Mouse (Mus musculus) CD4-positive, CD25-positive, alpha-beta regulatory T cell, adult 4 months (primary cell): ENCODE measurements around the gene Hist1h3e. TPM values are rescaled to one million over a fixed set of nuclear protein-coding genes. Genes with fewer than 3 reads are reported as not detected.
"Not testable (repeated sequence)": the region's sequence is repeated elsewhere in the genome, so short reads cannot be mapped to it uniquely, and the experiment has no call there.

Experiments
- ATAC-seq: one replicate; pipeline ENCODE4 v1.8.0; 2017
- polyA plus RNA-seq, 2 experiments: library from polyadenylated mRNA; unstranded; fragments of 100-300 nt; shearing (Covaris generic); gene quantifications; one replicate each; pipeline ENCODE4 v1.2.1; 2017

The Hist1h3e gene
- polyA plus RNA-seq, 2 experiments from 2014 or later, result 2.2 to 4.1 TPM

- no peak for ATAC-seq
Observed at GRCm38 (mm10) chr13:23582219-23583056, 20.3 kb upstream of the Hist1h3e start.

- ATAC-seq, result peak; percentile 71
Observed at GRCm38 (mm10) chr13:23581408-23582218, 19.4 kb upstream of the Hist1h3e start, which contains the start of gene Hist1h4d. TSS of gene Hist1h4d (plus strand) at chr13:23581598.

GRCm38 (mm10) chr13:23577835-23578234, 15.7 kb upstream of the Hist1h3e start:
- ATAC-seq, result no peak

GRCm38 (mm10) chr13:23576906-23577639, 14.9 kb upstream of the Hist1h3e start:
- no peak for ATAC-seq

GRCm38 (mm10) chr13:23576351-23576881, 14.2 kb upstream of the Hist1h3e start:
- ATAC-seq, result no peak

GRCm38 (mm10) chr13:23575864-23576313, 13.7 kb upstream of the Hist1h3e start:
- ATAC-seq, result not testable (repeated sequence)

GRCm38 (mm10) chr13:23575271-23575851, 13.2 kb upstream of the Hist1h3e start, which contains the start of gene Hist1h3d:
TSS of gene Hist1h3d (plus strand) at chr13:23575763.
- ATAC-seq, result peak; percentile 40

- not testable (repeated sequence) for ATAC-seq
Observed at GRCm38 (mm10) chr13:23574546-23575170, 12.5 kb upstream of the Hist1h3e start.

- peak; percentile 74 for ATAC-seq
Observed at GRCm38 (mm10) chr13:23573898-23574524, 11.8 kb upstream of the Hist1h3e start, which contains the start of the genes Hist1h2bf and Hist1h2ad. TSS of gene Hist1h2bf (minus strand) at chr13:23574196. TSS of gene Hist1h2ad (plus strand) at chr13:23574381.

- not testable (repeated sequence) for ATAC-seq
Observed at GRCm38 (mm10) chr13:23573034-23573897, 11.1 kb upstream of the Hist1h3e start.

- no peak for ATAC-seq
Observed at GRCm38 (mm10) chr13:23572218-23573033, 10.3 kb upstream of the Hist1h3e start.

GRCm38 (mm10) chr13:23571504-23572217, 9.5 kb upstream of the Hist1h3e start:
- ATAC-seq, result not testable (repeated sequence)

GRCm38 (mm10) chr13:23571022-23571503, 8.9 kb upstream of the Hist1h3e start, which contains the start of the genes Hist1h2ae and Hist1h2bg:
TSS of gene Hist1h2ae (minus strand) at chr13:23571220.
TSS of gene Hist1h2bg (plus strand) at chr13:23571396.
- peak; percentile 82 for ATAC-seq

- ATAC-seq, result peak; percentile 7
Observed at GRCm38 (mm10) chr13:23570261-23571021, 8.3 kb upstream of the Hist1h3e start.

- no peak for ATAC-seq
Observed at GRCm38 (mm10) chr13:23564482-23564881, 2.3 kb upstream of the Hist1h3e start.

- peak; percentile 18 for ATAC-seq
Observed at GRCm38 (mm10) chr13:23562699-23563462, 712 bp upstream of the Hist1h3e start.
